Mouse (Mus musculus): ENCODE results near the gene Slc24a3. TPM values are rescaled to one million over a fixed set of nuclear protein-coding genes. Genes with fewer than 3 reads are reported as not detected.

Slc24a3 gene
- total RNA-seq (2021): 100 to 1,000 TPM; 184 to 186 TPM
- long read RNA-seq, partial matches to known transcripts: 78 of 99 reads
- long read RNA-seq, other reads (novel, unspliced or antisense): 21 of 99 reads

DNA sequence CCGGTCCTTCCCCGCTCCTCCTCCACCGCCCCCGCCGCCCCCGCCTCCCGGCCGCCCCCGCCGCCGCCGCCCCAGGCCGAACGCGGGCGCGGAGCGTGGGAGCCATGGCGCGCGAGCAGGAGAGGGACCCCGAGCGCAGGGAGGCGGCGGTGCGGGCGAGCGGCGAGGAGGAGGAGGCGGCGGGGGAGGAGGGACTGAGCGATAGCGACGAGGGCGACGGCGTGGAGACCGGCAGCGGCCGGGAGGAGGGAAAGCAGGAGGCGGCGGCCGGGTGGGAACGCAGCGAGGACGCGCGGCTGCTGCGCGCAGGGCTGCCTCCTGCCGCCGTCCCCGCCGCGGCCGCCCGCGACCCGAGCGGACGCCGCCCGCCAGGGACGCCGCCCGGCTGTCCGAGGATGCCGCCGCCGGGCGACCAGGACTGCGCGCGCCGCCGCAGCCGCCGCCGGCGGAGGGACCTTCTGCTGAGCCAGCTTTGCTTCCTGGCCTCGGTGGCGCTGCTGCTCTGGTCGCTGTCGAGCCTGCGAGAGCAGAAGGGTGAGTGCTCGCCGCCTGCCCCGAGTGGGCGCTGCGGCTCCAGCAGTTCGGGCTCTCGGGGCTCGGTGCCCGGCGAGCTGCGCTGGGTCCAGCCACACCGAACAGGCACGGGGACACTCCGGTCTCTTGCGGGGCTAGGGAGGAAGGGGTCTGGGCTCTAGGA is at the start of gene Slc24a3:
TSS of gene Slc24a3 (plus strand) at position 91 of the 697 bp plus-strand sequence.
- peak; percentile 76 to 85 for DNase-seq (ENCODE audit: low spot score in 2 of 2)

DNA sequence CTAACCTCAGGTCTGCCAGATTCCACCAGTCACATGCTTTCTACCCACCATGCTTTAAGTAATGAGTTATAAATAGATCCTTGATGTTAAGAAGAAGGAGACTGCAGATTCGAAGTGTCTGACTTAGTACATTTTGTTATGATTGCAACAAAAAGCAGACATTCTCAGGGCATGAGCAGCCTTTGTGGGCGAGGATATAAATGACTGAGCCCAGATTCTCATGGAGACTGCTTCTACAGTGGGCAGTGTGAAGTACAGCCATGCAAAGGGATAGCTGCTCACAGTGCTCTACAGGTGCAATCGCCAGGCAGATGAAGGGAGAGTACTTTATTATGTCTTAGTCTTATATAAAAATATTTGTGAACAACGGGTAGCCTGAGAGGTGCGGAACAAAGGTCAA is 49.8 kb upstream of the Slc24a3 start:
- DNase-seq (ENCODE audit: low spot score in 2 of 2): no peak

DNA sequence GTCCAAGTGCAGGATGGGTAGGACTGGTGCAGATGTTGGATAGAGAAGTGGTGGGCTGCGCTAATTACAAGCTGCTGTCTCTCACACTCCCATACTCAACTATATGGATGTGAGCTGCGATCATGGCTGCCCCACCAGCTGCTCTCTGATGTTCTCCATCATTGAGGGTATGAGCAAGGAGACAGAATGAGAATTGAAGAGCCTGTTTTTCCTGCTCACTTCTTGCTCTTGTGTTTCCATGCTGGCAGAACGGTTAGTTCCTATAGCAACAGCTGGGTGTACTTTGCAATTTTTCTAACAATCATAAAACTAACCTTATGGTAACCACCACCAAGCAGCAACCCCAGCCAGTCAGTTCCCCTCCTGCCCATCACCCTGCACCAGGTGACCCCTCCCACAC is 39.8 kb upstream of the Slc24a3 start:
- DNase-seq (ENCODE audit: low spot score in 2 of 2): no peak

DNA sequence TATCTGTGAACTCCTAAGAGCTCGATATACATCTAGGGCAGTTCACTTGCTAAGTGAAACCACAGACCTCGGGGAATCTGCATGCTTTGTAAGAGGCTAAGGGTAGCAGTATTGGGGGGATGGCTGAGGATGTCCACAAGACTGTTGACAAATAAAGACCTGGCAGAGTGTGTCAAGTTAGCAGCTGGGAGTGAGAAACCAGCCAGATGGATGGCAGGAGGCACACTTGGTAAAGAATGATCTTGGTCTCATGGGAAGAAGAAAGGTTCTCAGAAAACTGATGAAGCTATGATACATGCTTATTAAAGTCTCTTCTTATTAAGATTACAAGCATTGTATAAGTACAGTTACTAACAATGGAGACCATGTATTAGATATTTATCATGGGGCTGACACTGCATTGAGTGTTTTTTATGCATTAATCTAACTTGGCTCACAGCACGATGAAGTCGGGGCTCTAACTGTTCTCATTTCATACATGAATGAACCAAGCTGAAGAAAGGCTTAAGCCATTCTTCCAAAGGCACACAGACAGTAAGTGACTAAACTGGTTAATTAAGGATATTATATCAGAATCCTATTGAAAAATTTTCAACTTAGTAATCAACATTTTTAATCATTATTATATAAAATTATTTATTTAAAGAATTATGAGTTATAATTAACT is 30.8 kb upstream of the Slc24a3 start:
- DNase-seq (ENCODE audit: low spot score in 2 of 2): no peak

DNA sequence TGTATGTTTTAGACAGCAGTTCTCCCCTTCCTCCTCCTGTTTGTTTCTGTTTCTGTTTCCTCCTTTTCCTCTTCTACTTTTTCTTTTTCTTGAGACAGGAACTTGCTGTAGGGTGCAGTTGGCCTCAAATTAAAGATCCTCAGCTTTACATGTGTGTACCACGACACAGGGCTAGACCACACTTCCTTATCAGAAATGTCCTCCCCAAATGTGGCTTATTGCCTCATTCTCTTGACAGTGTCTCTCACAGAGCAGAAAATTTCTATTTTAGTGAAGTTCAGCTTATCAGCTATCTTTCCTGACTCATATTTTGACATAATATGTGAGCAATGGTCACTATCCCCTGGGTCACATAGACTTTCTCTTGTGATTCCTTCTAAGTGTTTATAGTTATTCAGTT is 17.1 kb upstream of the Slc24a3 start:
- no peak for DNase-seq (ENCODE audit: low spot score in 2 of 2)

DNA sequence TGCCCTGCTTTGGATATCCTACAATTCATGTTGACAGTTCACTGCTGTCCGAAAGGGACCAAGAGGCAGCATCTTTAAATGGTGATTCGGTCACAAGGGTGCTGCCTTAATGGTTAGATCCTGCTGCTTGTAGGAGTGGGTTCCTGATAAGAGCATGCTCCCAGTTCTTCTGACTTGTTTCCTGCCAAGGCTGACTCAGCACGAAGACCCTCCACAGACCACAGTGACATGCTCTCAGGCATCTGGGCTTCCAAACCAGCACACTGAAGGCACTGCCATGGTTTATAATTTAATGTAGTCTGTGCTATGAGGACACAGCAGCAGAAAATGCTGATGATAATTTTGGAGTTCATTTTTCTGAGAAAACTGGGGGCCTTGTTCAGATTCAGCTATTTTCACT is 16.7 kb upstream of the Slc24a3 start:
- DNase-seq (ENCODE audit: low spot score in 2 of 2): no peak

DNA sequence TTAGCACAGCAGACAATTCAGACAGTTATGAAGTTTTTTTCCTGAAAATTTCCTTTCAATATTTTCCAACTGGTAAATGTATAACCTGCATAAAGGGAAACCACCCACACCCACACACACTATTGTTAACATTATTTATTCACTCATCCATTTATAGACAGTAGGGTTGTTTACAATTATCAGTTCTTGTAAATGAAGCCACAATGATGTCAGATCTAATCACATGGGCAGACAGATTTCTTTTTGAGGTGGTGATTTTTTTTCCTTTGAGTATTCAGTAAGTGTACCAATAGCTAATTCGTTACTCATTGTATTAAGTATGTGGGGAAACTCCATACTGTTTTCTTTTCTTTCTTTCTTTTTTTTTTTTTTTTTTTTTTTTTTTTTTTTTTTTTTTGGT is 15.3 kb upstream of the Slc24a3 start:
- DNase-seq (ENCODE audit: low spot score in 2 of 2): no peak

DNA sequence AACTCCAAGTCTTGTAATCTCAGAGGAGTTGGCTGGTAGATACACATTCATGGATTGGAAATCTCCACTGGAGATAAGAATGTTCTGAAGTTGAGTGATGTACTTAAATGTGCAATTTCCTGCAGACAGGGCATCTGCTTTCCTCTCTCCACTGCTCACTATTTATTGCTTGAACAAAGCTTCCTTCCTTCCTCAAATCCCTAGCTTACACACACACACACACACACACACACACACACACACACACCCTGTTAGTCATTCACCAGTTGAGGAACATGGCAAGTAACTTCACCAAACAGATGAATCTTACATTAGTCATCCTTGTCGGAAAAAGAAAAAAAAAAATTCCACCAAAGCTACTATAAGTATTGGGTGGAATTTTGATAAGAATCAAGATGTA is 8.6 kb upstream of the Slc24a3 start:
- DNase-seq (ENCODE audit: low spot score in 2 of 2): no peak

DNA sequence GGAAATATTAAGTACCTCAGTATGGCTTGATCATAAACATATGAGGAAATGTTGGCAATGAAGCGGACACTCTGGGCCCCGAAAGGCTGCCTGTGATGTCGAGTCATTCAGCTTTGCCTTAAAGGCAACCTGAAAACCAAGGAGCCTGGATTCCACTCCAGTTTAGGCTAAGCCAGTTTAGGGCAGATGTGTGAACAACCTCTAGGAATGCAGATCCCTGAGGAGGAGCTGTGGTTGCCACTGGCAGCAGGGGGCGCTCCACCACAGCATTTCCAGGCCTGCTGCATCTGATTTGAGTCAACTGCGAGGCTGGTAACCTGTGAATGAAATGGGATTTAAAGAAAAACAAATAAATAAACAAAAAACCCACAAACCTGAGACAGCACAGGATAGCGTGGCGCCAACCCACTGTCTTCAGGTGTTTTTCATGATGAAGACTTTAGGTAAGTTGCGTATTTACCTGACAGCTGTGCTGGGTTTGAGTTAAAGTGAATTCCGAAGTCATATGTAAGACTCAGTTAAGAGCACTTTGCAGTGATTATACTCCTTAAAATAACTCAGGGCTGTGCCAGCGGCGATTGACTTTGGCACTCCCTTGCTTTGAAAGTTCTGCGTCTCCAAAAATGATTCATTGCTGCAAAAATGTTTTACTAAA is 6.4 kb upstream of the Slc24a3 start:
- peak; percentile 67 to 89 for DNase-seq (ENCODE audit: low spot score in 2 of 2)

DNA sequence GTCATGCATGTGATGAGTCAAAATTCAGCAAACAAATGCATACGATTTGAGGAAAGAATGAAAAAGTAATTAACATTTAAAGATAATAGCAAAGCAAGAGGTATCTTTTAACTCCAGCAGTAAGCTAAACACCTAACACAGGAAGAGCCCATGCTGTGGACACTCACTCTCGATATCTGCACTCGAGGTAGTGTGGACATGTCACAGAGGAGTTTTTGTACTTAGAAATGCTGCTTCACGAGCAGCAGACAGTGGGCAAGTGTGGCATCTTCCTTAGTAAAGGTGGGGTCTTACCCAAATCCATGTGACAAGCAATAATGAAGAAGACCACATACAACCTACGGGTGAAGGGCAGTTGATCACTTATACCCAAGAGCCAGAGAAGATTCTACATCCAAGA is 3.5 kb upstream of the Slc24a3 start:
- DNase-seq (ENCODE audit: low spot score in 2 of 2): no peak

DNA sequence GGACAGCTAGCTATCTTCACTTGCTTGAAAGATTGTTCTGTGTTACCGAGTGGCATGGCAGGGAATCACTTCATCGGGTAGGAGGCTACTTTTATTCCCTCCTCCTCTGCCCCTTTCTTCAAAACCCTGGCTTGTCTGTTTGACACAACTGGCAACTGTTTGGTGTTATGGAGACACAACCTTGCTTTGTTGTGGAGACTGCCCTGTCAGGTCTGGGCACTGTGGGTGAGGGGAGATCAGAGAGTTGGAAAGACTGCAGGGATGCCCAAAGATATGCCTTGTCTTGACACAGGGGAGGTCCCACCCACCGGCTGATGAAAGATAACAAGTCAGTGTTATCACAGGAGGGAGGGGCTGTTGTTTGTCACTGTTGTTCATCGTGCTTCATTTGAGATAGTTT is 3.0 kb upstream of the Slc24a3 start:
- DNase-seq (ENCODE audit: low spot score in 2 of 2): no peak

DNA sequence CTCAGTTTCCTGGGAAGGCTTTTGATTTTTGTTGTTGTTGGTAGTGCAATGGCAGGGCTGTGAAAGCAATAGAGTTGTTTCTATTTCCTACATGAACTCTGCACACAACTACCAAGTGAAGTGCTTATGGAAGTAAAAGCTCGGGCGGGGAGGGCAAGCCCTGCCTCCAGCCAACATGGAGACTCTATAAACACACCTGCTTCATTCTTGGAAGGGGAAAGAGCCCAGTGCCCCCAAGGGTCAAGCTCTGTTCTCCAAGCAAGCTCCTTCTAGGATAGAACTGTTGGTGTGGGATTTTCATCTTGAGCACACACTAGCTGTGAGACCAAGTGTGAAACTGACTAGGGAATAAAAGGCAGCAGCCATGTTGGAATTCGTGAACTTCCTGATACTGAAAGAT is 2.5 kb upstream of the Slc24a3 start:
- no peak for DNase-seq (ENCODE audit: low spot score in 2 of 2)

DNA sequence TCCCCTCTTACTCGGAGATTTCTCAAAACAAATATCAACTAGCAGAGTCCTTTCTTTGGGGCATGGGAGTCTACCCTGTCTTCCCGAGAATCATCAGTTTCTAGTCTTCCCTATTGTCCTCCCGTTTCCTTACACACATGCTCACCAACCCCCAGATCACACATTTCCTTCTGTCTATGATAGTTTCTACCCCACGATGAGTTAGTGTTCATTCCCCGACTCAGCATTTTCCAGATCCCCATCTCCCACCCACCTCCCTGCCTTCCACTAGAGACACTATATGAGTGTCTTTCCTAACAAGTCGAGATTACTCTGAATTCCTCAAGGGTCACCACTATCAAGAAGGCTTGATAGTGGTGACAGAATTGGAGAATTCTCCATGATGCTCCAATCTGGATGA is 1.7 kb upstream of the Slc24a3 start:
- no peak for DNase-seq (ENCODE audit: low spot score in 2 of 2)

DNA sequence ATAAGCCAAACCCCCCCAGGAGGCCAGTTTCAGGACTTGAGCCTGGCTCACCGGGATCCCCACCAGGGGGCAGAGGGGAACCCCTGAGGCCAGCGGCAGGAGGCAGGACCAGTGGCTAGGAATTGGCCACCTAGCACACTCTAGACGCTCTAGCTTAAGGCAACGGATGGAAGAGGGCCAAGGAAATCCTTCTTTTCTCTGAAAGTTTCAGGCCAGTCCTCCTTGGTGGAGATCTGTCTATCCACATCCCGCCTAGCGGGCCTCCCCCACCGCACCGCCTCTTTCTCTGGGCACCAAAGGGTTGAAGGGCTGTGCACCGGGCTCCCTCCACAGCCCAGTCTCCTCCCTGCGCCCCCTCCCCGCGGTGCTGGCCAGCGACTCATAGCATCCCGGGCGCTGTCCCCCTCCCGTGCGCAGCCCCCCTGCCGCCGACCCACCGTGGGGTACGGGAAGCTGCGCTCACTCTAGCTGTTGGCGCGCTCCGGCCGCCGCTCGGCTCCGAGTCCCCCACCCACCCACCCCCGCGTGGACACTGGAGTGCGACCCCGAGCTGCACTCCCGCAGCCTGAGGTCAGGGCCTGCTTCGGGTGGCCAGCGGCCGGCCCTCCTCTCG is 397 bp upstream of the Slc24a3 start:
- DNase-seq (ENCODE audit: low spot score in 2 of 2): peak; percentile 43 to 69

DNA sequence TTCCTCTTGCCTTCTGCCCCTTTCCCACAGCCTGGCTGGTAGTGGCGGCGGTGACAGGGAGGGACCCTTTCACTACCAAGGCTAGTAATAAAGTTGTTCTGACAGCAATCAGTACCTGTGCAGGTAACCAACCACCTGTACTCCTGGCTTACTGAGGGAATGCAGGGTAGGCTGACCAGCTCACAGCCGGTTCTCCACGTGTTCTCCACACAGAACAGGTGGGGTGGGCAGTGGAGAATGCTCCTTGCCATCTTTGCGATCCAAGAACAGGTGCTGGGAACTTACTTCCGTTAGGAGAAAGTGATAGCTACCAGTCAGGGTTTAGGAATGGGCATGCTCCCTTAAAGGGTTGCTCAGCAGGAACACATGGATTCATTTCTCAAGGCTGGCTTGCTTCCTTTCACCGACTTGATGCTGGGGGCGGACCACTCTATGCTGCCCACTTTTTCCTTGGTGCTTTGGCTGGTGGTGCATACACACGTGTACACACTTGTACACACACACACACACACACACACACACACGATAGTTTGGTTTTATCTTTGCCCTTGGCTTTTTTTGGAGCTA is 934 bp downstream of the Slc24a3 start:
- peak in 1 of 2 experiments; percentile 33 for DNase-seq (ENCODE audit: low spot score in 2 of 2)

DNA sequence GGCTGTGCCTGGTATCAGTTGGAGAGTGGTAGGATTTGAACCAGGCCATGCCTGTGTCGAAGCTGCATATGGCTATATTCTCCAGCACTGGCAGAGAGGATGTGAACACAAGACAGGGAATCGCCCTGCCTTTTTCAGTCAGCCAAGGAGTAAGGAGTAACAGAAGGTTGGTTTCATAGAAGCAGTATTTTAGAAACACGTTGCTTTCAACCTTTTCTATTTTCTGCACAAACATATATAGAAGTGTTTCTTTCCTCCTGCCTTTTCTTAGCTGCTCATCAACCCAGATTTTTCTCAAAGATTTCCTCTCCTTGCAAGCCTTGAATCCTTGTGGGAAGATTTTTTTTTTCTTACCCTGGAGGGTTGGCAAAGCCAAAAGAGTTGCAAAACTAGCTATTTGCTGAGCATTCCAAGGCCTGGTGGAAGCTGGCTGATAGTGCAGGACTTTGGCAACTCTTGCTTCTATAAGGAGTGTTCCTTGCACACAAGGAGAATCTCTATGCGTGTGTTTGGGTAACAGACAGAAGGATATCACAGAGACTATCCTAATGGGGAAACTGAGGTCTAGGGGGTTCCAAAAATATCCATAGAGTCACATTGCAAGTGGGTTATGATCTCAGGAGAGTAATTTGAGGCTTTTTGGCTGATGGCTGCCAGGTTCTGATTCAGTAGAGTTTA is 5.6 kb downstream of the Slc24a3 start:
- DNase-seq (ENCODE audit: low spot score in 2 of 2): no peak

DNA sequence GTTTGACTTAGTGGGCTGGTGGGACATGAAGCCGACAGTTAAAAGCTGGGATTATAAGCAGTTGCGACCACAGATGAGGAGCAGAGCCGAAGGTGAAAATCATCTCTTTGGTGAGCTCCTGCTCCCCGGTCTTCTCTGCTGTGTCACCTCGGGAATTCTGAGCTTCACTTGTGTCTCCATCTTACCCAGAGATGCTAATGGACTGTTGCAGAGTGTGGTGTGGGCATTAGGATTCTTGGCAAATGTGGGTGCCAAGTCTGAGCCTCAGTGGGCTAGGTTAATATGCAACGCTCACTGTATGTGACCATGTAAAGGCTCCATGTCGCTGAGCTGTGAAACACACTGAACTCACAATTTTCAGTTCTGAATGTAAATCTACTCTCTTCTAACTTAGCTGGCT is 7.5 kb downstream of the Slc24a3 start:
- no peak for DNase-seq (ENCODE audit: low spot score in 2 of 2)

DNA sequence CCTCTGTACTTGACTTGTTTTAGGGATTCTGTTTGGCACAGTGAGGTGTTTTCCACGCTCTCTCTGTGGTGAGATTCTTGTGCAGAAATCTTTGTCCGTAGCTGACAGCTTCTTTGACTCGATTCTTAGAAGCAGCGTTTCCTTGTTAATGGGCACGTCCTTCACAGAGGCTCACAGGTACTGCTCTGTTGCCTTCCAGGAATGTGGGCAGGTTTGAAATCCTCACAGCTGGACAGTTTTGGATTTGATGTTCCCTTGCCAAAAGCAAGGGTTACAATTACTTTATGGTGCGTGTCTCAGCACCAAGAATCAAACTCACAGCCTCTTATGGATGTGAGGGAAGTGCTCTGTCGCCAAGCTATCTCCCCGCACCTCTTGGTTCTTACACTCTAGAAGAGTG is 14.9 kb downstream of the Slc24a3 start:
- no peak for DNase-seq (ENCODE audit: low spot score in 2 of 2)

DNA sequence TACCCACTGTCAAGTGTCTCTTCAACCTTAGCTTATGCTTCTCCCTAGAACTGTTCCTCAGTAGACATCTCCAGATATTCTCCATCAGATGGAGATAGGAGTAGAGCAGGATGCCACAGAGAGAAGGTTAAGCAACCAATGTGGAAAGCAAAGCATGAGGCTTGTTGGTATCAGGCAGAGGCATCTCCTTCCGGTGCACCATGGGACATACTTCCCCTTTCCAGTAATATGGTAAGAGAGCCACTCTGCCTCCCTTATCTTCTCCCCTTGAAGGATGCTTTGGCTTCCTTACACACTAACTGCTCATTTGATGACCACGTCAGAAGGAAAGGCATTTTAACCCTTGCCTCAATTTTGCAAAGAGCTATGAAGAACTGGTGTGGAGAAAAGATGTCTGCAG is 21.3 kb downstream of the Slc24a3 start:
- no peak for DNase-seq (ENCODE audit: low spot score in 2 of 2)

DNA sequence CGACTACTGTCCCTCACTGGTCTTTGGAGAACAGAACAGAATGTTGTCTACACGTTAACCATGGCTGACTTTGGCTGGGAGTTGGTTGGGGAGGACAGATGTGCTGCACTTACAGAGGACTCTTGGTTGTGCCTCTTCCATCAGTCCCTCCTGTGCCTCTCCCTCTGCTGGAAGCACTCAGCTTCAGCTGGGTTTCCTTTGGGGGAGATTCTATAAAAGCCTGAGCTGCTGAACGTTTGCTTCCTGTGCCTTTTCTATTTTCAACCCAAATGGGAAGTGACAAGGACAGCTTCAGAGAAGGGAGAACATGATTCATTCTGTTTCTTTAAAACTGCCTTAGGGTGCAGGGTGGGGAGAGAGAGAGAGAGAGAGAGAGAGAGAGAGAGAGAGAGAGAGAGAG is 28.5 kb downstream of the Slc24a3 start:
- peak in 1 of 2 experiments; percentile 18 for DNase-seq (ENCODE audit: low spot score in 2 of 2)

DNA sequence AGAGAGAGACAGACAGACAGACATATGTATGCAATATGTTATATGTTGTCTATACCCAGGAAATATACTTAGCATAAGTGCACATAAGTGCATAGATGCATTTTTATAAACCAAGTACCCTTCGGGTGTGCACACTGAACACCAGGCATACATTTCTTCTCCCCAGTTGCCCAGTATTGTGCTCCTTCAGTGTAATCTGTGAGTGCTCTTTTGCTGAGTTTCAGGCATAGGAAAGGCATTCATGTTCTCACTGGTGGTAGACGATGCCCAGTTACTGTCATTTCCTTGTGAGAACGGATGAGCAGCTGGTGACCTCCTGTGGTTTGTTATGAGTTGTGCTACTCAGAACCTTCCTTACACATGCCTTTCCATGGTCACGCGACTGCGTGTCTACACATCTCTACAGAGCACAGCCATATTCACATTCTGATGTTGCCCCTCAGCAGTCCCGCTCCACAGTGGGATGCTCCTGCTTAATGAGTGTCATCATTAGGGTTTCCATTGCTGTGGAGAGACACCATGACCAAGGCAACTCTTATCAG is 29.0 kb downstream of the Slc24a3 start:
- DNase-seq (ENCODE audit: low spot score in 2 of 2): no peak
